Mouse (Mus musculus) liver, embryonic 11.5 days (tissue): ENCODE data around the gene Cog3. TPM values are rescaled to one million over a fixed set of nuclear protein-coding genes. Genes with fewer than 3 reads are reported as not detected.
"Not testable (repeated sequence)": the region's sequence is repeated elsewhere in the genome, so short reads cannot be mapped to it uniquely, and the experiment has no call there.

Experiments
- ATAC-seq: fragments of 200-750 bp; cut with Nextera tagmentation; replicated peaks from 2 replicates; pipeline ENCODE4 v1.8.0; 2017; ENCODE audit warnings: moderate number of reproducible peaks, mild to moderate bottlenecking, moderate TSS enrichment, moderate library complexity; ENCODE audit not compliant: low FRiP score
- DNase-seq: peaks from one replicate; pipeline ENCODE4 v3.0.0-alpha.2; 2017; ENCODE audit warnings: low spot score
- H3K27ac ChIP-seq: fragments of 300-500 bp; sonication (generic); 2 replicates; pipeline ENCODE4 v1.5.1; 2014; ENCODE audit warnings: mild to moderate bottlenecking, low read depth, low read length, control low read depth
- H3K27me3 ChIP-seq: fragments of 300-500 bp; sonication (generic); replicated peaks from 2 replicates; pipeline ENCODE4 v1.6.1; 2014; ENCODE audit warnings: low read length, mixed read lengths; ENCODE audit not compliant: control insufficient read depth, insufficient read depth
- H3K36me3 ChIP-seq: fragments of 300-500 bp; sonication (generic); 2 replicates; pipeline ENCODE4 v1.6.1; 2014; ENCODE audit warnings: mild to moderate bottlenecking, low read length, moderate library complexity, mixed read lengths; ENCODE audit not compliant: control insufficient read depth, insufficient read depth
- H3K4me1 ChIP-seq: fragments of 300-500 bp; sonication (generic); replicated peaks from 2 replicates; pipeline ENCODE4 v1.6.1; 2014; ENCODE audit warnings: low read length, mixed read lengths; ENCODE audit not compliant: control insufficient read depth, insufficient read depth
- H3K4me2 ChIP-seq: fragments of 300-500 bp; sonication (generic); 2 replicates; pipeline ENCODE4 v1.6.1; 2014; ENCODE audit warnings: mild to moderate bottlenecking, control low read depth, moderate library complexity
- H3K4me3 ChIP-seq: fragments of 300-500 bp; sonication (generic); 2 replicates; pipeline ENCODE4 v1.5.1; 2014; ENCODE audit warnings: low read depth, low read length, control low read depth
- H3K9ac ChIP-seq: fragments of 300-500 bp; sonication (generic); 2 replicates; pipeline ENCODE4 v1.6.1; 2014; ENCODE audit warnings: low read depth, low read length, control low read depth
- H3K9me3 ChIP-seq: fragments of 300-500 bp; sonication (generic); 2 replicates; pipeline ENCODE4 v1.6.1; 2016; ENCODE audit warnings: low read length, inconsistent platforms, mixed read lengths; ENCODE audit not compliant: control insufficient read depth
- WGBS: fragments of 180-500 bp; shearing (Covaris S2); extraction: QIAGEN DNeasy Blood & Tissue Kit; methylation state at CpG from one replicate; pipeline ENCODE4 v1.1.7; 2014; 5-methylcytosine and 5-hydroxymethylcytosine counted together
- polyA plus RNA-seq: library from polyadenylated mRNA; unstranded; fragments of >200 nt; fragmentation: Nextera tagmentation; extraction: Ambion mirVana; gene quantifications from 2 replicates; pipeline ENCODE4 v1.2.1, GENCODE M21; 2014

The Cog3 gene
- polyA plus RNA-seq, 1 experiment from 2014 or later, result 18.1 TPM

- no peak for DNase-seq
- Histone ChIP-seq H3K27me3 (peaks cover 4% of the 10 kb centered on the region; the same call in 1 of the 2 replicates), H3K27ac (no peak overlapping the region), H3K4me1 (peaks cover 8% of the 10 kb centered on the region), H3K9me3 (no peaks in the 10 kb centered on the region), H3K9ac (no peak overlapping the region), H3K36me3 (no peaks in the 10 kb centered on the region), H3K4me2 (no peak overlapping the region), H3K4me3 (no peak overlapping the region)
- 73% methylated on average over 6 of the region's 6 CpGs for WGBS
- no peak for ATAC-seq
Measured at GRCm38 (mm10) chr14:75789291-75789690, 35.0 kb upstream of the Cog3 start.

- no peak for DNase-seq
- ATAC-seq, result no peak
- peak overlapping the region; percentile 77 for H3K4me3 ChIP-seq
- peaks cover 4% of the 10 kb centered on the region; the same call in 1 of the 2 replicates for H3K27me3 ChIP-seq
- H3K9ac ChIP-seq, result peak overlapping the region; percentile 77
- H3K4me1 ChIP-seq, result peaks cover 8% of the 10 kb centered on the region
- WGBS, result 26% methylated on average over 7 of the region's 7 CpGs
- peak overlapping the region; percentile 89 for H3K4me2 ChIP-seq
- H3K36me3 ChIP-seq, result no peaks in the 10 kb centered on the region
- no peaks in the 10 kb centered on the region for H3K9me3 ChIP-seq
- no peak overlapping the region for H3K27ac ChIP-seq
Measured at GRCm38 (mm10) chr14:75787794-75788175, 33.5 kb upstream of the Cog3 start.

- Histone ChIP-seq H3K9ac (peak within 1 kb of the TSS; percentile 77), H3K4me1 (peaks cover 8% of the 10 kb centered on the region), H3K4me2 (peak within 1 kb of the TSS; percentile 89), H3K9me3 (no peaks in the 10 kb centered on the region), H3K36me3 (no peaks in the 10 kb centered on the region), H3K27me3 (peaks cover 4% of the 10 kb centered on the region; the same call in 1 of the 2 replicates), H3K27ac (peak within 1 kb of the TSS; percentile 75; the same call in 1 of the 2 replicates), H3K4me3 (peak within 1 kb of the TSS; percentile 77)
- peak; percentile 91 for DNase-seq
- 5% methylated on average over 51 of the region's 51 CpGs for WGBS
- ATAC-seq, result peak; percentile 98
Measured at GRCm38 (mm10) chr14:75786868-75787793, 32.8 kb upstream of the Cog3 start, which contains the start of gene Slc25a30. Slc25a30 (minus strand) TSS chr14:75787037.

- Histone ChIP-seq H3K27ac (peak overlapping the region; percentile 75; the same call in 1 of the 2 replicates), H3K4me2 (peak overlapping the region; percentile 89), H3K9me3 (no peaks in the 10 kb centered on the region), H3K27me3 (peaks cover 4% of the 10 kb centered on the region; the same call in 1 of the 2 replicates), H3K9ac (peak overlapping the region; percentile 77), H3K4me3 (peak overlapping the region; percentile 77), H3K36me3 (no peaks in the 10 kb centered on the region), H3K4me1 (peaks cover 8% of the 10 kb centered on the region)
- under 1% methylated on average over 31 of the region's 31 CpGs for WGBS
- DNase-seq (no peak), ATAC-seq (peak; percentile 74)
Measured at GRCm38 (mm10) chr14:75786424-75786867, 32.1 kb upstream of the Cog3 start.

GRCm38 (mm10) chr14:75779913-75780312 is 25.6 kb upstream of the Cog3 start:
- Histone ChIP-seq H3K27ac (no peak overlapping the region), H3K9me3 (no peaks in the 10 kb centered on the region), H3K9ac (no peak overlapping the region), H3K27me3 (no peaks in the 10 kb centered on the region), H3K4me3 (no peak overlapping the region), H3K36me3 (no peaks in the 10 kb centered on the region), H3K4me1 (no peaks in the 10 kb centered on the region), H3K4me2 (no peak overlapping the region)
- DNase-seq, result no peak
- 92% methylated on average over 4 of the region's 4 CpGs for WGBS
- ATAC-seq, result no peak

- no peak overlapping the region for H3K27ac ChIP-seq
Measured at GRCm38 (mm10) chr14:75776637-75777036, 22.3 kb upstream of the Cog3 start.

GRCm38 (mm10) chr14:75773431-75773830 is 19.1 kb upstream of the Cog3 start:
- peak overlapping the region; percentile 79 for H3K27ac ChIP-seq
- no peak overlapping the region for H3K4me3 ChIP-seq
- H3K4me2 ChIP-seq, result peak overlapping the region; percentile 32
- H3K27me3 ChIP-seq, result no peaks in the 10 kb centered on the region
- ATAC-seq (peak; percentile 83), DNase-seq (no peak)
- WGBS, result 54% methylated on average over 8 of the region's 8 CpGs
- H3K9ac ChIP-seq, result peak overlapping the region; percentile 50
- H3K4me1 ChIP-seq, result peaks cover 15% of the 10 kb centered on the region
- no peaks in the 10 kb centered on the region for H3K9me3 ChIP-seq
- peaks cover 11% of the 10 kb centered on the region; the same call in 1 of the 2 replicates for H3K36me3 ChIP-seq

More at GRCm38 (mm10) chr14:75776637-75777036, 22.3 kb upstream of the Cog3 start:
- WGBS, result 94% methylated on average over 8 of the region's 8 CpGs
- H3K4me2 ChIP-seq, result no peak overlapping the region
- DNase-seq (no peak), ATAC-seq (no peak)
- H3K9me3 ChIP-seq, result no peaks in the 10 kb centered on the region
- peaks cover 15% of the 10 kb centered on the region for H3K4me1 ChIP-seq
- H3K36me3 ChIP-seq, result no peaks in the 10 kb centered on the region; the same call in 1 of the 2 replicates
- no peak overlapping the region for H3K4me3 ChIP-seq
- no peak overlapping the region for H3K9ac ChIP-seq
- no peaks in the 10 kb centered on the region for H3K27me3 ChIP-seq

- not testable (repeated sequence) for H3K4me3 ChIP-seq, DNase-seq, H3K27me3 ChIP-seq, H3K9me3 ChIP-seq, H3K4me2 ChIP-seq
- Histone ChIP-seq H3K36me3 (peaks cover 11% of the 10 kb centered on the region; the same call in 1 of the 2 replicates), H3K4me1 (peaks cover 15% of the 10 kb centered on the region), H3K27ac (peak overlapping the region; percentile 79), H3K9ac (0 out of 2 replicates have a peak overlapping the region, but pooled peaks have one; percentile 32)
- peak; percentile 66 for ATAC-seq
- 72% methylated on average over 3 of the region's 3 CpGs for WGBS
Measured at GRCm38 (mm10) chr14:75772407-75772806, 18.1 kb upstream of the Cog3 start.
